Mouse (Mus musculus) ES-E14 (cell line): ENCODE measurements around the gene Thap3. TPM values are rescaled to one million over a fixed set of nuclear protein-coding genes. Genes with fewer than 3 reads are reported as not detected.

Source experiments
- DNase-seq: peaks from one replicate; pipeline ENCODE4 v3.0.0-alpha.2; 2013; ENCODE audit warnings: low read depth, low spot score
- H3K27ac ChIP-seq: 2 replicates; pipeline ENCODE4 v1.5.1; 2012; ENCODE audit warnings: low read depth, mild to moderate bottlenecking, low read length, moderate library complexity, mixed read lengths; ENCODE audit not compliant: poor library complexity, insufficient read depth, severe bottlenecking
- H3K36me3 ChIP-seq: 2 replicates; pipeline ENCODE4 v1.6.1; 2012; ENCODE audit warnings: mild to moderate bottlenecking, low read length, moderate library complexity, mixed read lengths; ENCODE audit not compliant: control insufficient read depth, poor library complexity, insufficient read depth, severe bottlenecking
- H3K4me1 ChIP-seq, 2 experiments: fragments of 150-350 bp in 1 of 2; sonication (generic) in 1 of 2; 2 replicates each; pipeline ENCODE4 v1.6.1; 2012; ENCODE audit warnings: low read length in 2 of 2, mild to moderate bottlenecking in 1 of 2, mixed read lengths in 1 of 2; ENCODE audit not compliant: control insufficient read depth in 2 of 2, insufficient read depth in 2 of 2, poor library complexity in 1 of 2
- H3K4me3 ChIP-seq, 2 experiments: fragments of 150-350 bp in 1 of 2; sonication (generic) in 1 of 2; 2 replicates each; pipeline ENCODE4 v1.5.1; 2012; ENCODE audit warnings: low read length in 2 of 2, low read depth in 1 of 2, mild to moderate bottlenecking in 1 of 2, mixed read lengths in 1 of 2; ENCODE audit not compliant: insufficient read depth in 1 of 2, poor library complexity in 1 of 2, severe bottlenecking in 1 of 2
- H3K9ac ChIP-seq: 2 replicates; pipeline ENCODE4 v1.6.1; 2012; ENCODE audit warnings: low read depth, mild to moderate bottlenecking, low read length, mixed read lengths; ENCODE audit not compliant: poor library complexity, insufficient read depth, severe bottlenecking
- H3K9me3 ChIP-seq: fragments of 150-350 bp; sonication (generic); 2 replicates; pipeline ENCODE4 v1.6.1; 2012; ENCODE audit warnings: low read depth, mild to moderate bottlenecking, low read length; ENCODE audit not compliant: control insufficient read depth, insufficient read depth
- CHD2 ChIP-seq: IDR thresholded peaks from 2 replicates; pipeline ENCODE4 v1.6.1; 2014; ENCODE audit warnings: mild to moderate bottlenecking, low read depth, low read length, inconsistent platforms
- HCFC1 ChIP-seq: IDR thresholded peaks from 2 replicates; pipeline ENCODE4 v1.6.1; 2012; ENCODE audit warnings: low read length, inconsistent platforms, borderline replicate concordance; ENCODE audit not compliant: insufficient read depth
- MAFK ChIP-seq: IDR thresholded peaks from 2 replicates; pipeline ENCODE4 v1.6.1; 2014; ENCODE audit warnings: mild to moderate bottlenecking, low read depth, low read length, inconsistent platforms; ENCODE audit not compliant: insufficient read depth
- ZC3H11A ChIP-seq: IDR thresholded peaks from 2 replicates; pipeline ENCODE4 v1.6.1; 2012; ENCODE audit warnings: low read depth, mild to moderate bottlenecking, inconsistent platforms, low read length, borderline replicate concordance
- ZNF384 ChIP-seq: IDR thresholded peaks from 2 replicates; pipeline ENCODE4 v1.6.1; 2012; ENCODE audit warnings: low read depth, low read length, inconsistent platforms
- in situ Hi-C, 2 experiments: fragments of 600-800 bp; cut with MboI; formaldehyde crosslinking; loops; one replicate each; pipeline ENCODE4 v1.15.1; 2025; ENCODE audit warnings: low sequenced_read_pairs in 2 of 2, inconsistent platforms in 1 of 2; ENCODE audit not compliant: unreplicated experiment in 2 of 2
- total RNA-seq: library from RNA; depleted of rRNA; stranded (reverse); fragments of 300-350 nt; gene quantifications from 2 replicates; pipeline ENCODE4 v1.2.3, GENCODE M21; 2012

The Thap3 gene
- total RNA-seq, 1 experiment = 7.6 TPM

DNA sequence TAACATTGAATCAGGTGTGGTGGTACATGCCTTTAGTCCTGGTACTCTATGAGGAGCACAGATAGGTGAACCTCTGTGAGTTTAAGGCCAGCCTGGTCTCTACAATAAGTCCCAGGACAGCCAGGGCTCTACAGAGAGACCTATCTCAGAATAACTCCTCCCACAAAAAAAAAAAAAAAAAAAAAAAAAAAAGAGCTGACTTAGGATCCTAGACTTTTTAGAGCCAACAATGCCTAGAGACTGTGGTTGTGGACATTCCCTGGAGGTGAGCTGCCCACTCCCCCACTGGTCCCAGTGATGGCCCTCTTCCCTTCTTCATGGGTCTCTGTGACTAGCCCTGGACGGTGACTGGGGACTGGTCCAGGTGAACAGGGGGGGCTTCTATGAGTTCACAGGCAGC, 33.0 kb downstream of the Thap3 start:
- DNase-seq = no peak
- Histone ChIP-seq H3K27ac (no peak overlapping the region), H3K36me3 (peaks cover 70% of the 10 kb centered on the region), H3K4me3 (no peak overlapping the region), H3K9me3 (no peaks in the 10 kb centered on the region), H3K4me1 (no peaks in the 10 kb centered on the region), H3K9ac (no peak overlapping the region)
- in situ Hi-C loops = no loop called here
- no peak for TF ChIP-seq HCFC1
- peak; percentile 87 for TF ChIP-seq ZNF384
- no peak for TF ChIP-seq MAFK

DNA sequence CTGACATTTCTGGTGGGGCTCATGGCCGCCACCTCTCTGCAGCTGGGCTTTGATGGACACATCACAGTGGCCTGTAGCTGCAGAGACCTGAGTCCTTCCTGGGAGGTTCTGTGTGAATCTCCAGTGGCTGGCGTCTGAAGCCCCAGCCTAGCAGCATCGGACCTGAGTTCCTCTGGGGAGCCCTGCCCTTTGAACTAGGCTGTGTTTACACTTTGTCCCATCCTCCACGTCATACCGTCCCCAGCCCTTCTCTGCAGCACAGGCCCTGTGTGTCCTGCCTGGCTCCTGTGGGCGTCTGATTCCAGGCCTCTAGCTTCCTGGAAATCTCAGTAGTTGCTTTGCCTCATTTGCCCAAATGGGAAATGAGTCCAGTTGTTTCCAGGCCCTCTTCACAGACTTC, 35.6 kb downstream of the Thap3 start:
- DNase-seq = no peak
- TF ChIP-seq MAFK (no peak), ZNF384 (no peak), ZC3H11A (no peak), HCFC1 (no peak), CHD2 (no peak)
- peaks cover 0 to 10% of the 10 kb centered on the region in 2 experiments; a peak in 2 of 4 replicates for H3K4me1 ChIP-seq
- in situ Hi-C loops = no loop called here
- H3K9ac ChIP-seq = no peak overlapping the region
- no peak overlapping the region for H3K27ac ChIP-seq
- H3K9me3 ChIP-seq = no peaks in the 10 kb centered on the region
- peaks cover 71% of the 10 kb centered on the region for H3K36me3 ChIP-seq
- no peak overlapping the region for H3K4me3 ChIP-seq

GRCm38 (mm10) chr4:151948497-151949471, 40.0 kb downstream of the Thap3 start:
- no peak overlapping the region for H3K27ac ChIP-seq
- no peaks in the 10 kb centered on the region for H3K9me3 ChIP-seq
- no peak overlapping the region for H3K9ac ChIP-seq
- no peak overlapping the region for H3K4me3 ChIP-seq
- in situ Hi-C loops = no loop called here
- no peak for DNase-seq
- H3K4me1 ChIP-seq = peaks cover 0 to 12% of the 10 kb centered on the region in 2 experiments; a peak in 2 of 4 replicates
- TF ChIP-seq CHD2 (no peak), MAFK (no peak)
- H3K36me3 ChIP-seq = peaks cover 38% of the 10 kb centered on the region

- peaks cover 15% of the 10 kb centered on the region; the same call in 1 of the 2 replicates for H3K36me3 ChIP-seq
- no peaks in the 10 kb centered on the region for H3K9me3 ChIP-seq
- H3K9ac ChIP-seq = no peak overlapping the region
- in situ Hi-C loops = no loop called here
- peaks cover 0 to 12% of the 10 kb centered on the region in 2 experiments; a peak in 2 of 4 replicates for H3K4me1 ChIP-seq
- DNase-seq = no peak
- H3K4me3 ChIP-seq = no peak overlapping the region
- no peak overlapping the region for H3K27ac ChIP-seq
- no peak for TF ChIP-seq ZNF384
- no peak for TF ChIP-seq CHD2
- TF ChIP-seq HCFC1 = no peak
- no peak for TF ChIP-seq ZC3H11A
- TF ChIP-seq MAFK = no peak
Measured at GRCm38 (mm10) chr4:151946211-151946610, 42.6 kb downstream of the Thap3 start.
